Mouse (Mus musculus) lung, postnatal 10 days (tissue): Measurements from ENCODE around the gene Mrpl54.
A peak's percentile ranks its signal among the peaks of the same experiment; 100 is the strongest.
"Not testable (repeated sequence)": the region's sequence is repeated elsewhere in the genome, so short reads cannot be mapped to it uniquely, and the experiment has no call there.

Experiments
- DNase-seq: peaks from one replicate; pipeline ENCODE4 v3.0.0; 2021

Mrpl54 gene

GRCm38 (mm10) chr10:81257158-81258039 is 9.3 kb downstream of the Mrpl54 start:
- no peak for DNase-seq

- DNase-seq, result no peak
Observed at GRCm38 (mm10) chr10:81254886-81255285, 11.8 kb downstream of the Mrpl54 start.

- peak; percentile 53 for DNase-seq
Observed at GRCm38 (mm10) chr10:81252424-81253419, 14.0 kb downstream of the Mrpl54 start, which contains the start of gene Matk. TSS of gene Matk (plus strand) at chr10:81252935.

- no peak for DNase-seq
Observed at GRCm38 (mm10) chr10:81249442-81249841, 17.3 kb downstream of the Mrpl54 start.

GRCm38 (mm10) chr10:81247804-81248203 is 18.9 kb downstream of the Mrpl54 start:
- no peak for DNase-seq

GRCm38 (mm10) chr10:81245166-81245565 is 21.6 kb downstream of the Mrpl54 start:
- no peak for DNase-seq

- DNase-seq, result peak; percentile 87
Observed at GRCm38 (mm10) chr10:81244595-81244994, 22.1 kb downstream of the Mrpl54 start.

GRCm38 (mm10) chr10:81244146-81244545 is 22.6 kb downstream of the Mrpl54 start:
- DNase-seq, result no peak

GRCm38 (mm10) chr10:81242021-81242420 is 24.7 kb downstream of the Mrpl54 start:
- no peak for DNase-seq

GRCm38 (mm10) chr10:81240876-81241275 is 25.9 kb downstream of the Mrpl54 start:
- DNase-seq, result peak; percentile 76

- DNase-seq, result no peak
Observed at GRCm38 (mm10) chr10:81238618-81239017, 28.1 kb downstream of the Mrpl54 start.

- DNase-seq, result no peak
Observed at GRCm38 (mm10) chr10:81236471-81237268, 30.1 kb downstream of the Mrpl54 start.

- DNase-seq, result no peak
Observed at GRCm38 (mm10) chr10:81234206-81234605, 32.5 kb downstream of the Mrpl54 start.

- no peak for DNase-seq
Observed at GRCm38 (mm10) chr10:81233226-81233585, 33.5 kb downstream of the Mrpl54 start.

- peak; percentile 95 for DNase-seq
Observed at GRCm38 (mm10) chr10:81232580-81233225, 34.0 kb downstream of the Mrpl54 start, which contains the start of gene Zfr2. TSS of gene Zfr2 (plus strand) at chr10:81233155.

- no peak for DNase-seq
Observed at GRCm38 (mm10) chr10:81231436-81231835, 35.3 kb downstream of the Mrpl54 start.

- peak; percentile 36 for DNase-seq
Observed at GRCm38 (mm10) chr10:81230438-81231332, 36.0 kb downstream of the Mrpl54 start, which contains the start of gene Atcay. TSS of gene Atcay (minus strand) at chr10:81230833.

- no peak for DNase-seq
Observed at GRCm38 (mm10) chr10:81229735-81230437, 36.8 kb downstream of the Mrpl54 start.

- not testable (repeated sequence) for DNase-seq
Observed at GRCm38 (mm10) chr10:81223731-81224130, 43.0 kb downstream of the Mrpl54 start.

GRCm38 (mm10) chr10:81221402-81222015 is 45.2 kb downstream of the Mrpl54 start:
- no peak for DNase-seq
